Mouse (Mus musculus): ENCODE measurements at regions not wholly inside any gene's neighbourhood (a gene's known extent, or its start where the extent isn't known, plus 50 kb on each side); places are given as distances from the start of the nearest gene placed in this dataset.

DNA sequence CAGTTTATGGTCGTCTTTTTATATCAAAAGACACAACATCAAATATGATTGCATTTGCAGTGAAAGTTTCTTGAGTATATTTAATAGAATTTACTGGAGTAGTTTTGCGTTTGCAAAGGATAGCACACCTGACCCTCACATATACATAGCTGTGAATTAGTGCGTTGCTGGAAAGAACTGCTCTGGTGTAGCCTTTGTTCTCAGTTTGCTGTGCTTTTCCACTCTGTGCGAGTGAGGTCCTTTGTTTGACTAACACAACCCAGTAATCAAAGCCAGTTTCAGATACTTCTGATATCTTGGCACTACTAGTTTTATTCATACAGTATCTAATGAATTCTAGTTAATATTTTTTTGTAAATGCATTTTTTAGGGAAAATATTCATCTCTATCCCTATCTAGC lies 84.7 kb downstream of the Trim52 start:
- in situ Hi-C loops (cut with MboI; ENCODE audit: low pct_unique_long_range_greater_than_20kb in 1 of 2, low sequenced_read_pairs in 2 of 2, unreplicated experiment in 1 of 2) = no loop called here

DNA sequence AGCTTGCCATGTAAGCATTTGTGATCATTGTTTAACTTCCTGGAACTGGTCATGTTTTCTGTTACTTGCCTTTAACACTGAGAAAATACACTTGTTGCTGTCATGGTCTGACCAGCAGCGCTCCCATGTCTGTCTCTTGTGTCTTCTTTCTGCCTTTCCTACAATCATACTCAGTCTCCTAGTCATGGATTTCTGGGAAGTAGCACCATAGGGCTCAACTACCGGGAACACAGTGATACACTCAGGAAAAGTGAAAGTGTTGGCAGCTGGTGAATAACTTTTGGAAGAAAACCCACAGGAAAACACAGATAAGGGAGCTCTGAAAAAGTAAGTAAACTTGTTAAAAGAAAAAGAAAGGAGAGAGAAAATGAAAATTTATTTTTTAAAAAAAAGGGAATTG lies 87.6 kb downstream of the Trim52 start:
- in situ Hi-C loops (cut with MboI; ENCODE audit: low pct_unique_long_range_greater_than_20kb in 1 of 2, low sequenced_read_pairs in 2 of 2, unreplicated experiment in 1 of 2) = no loop called here

DNA sequence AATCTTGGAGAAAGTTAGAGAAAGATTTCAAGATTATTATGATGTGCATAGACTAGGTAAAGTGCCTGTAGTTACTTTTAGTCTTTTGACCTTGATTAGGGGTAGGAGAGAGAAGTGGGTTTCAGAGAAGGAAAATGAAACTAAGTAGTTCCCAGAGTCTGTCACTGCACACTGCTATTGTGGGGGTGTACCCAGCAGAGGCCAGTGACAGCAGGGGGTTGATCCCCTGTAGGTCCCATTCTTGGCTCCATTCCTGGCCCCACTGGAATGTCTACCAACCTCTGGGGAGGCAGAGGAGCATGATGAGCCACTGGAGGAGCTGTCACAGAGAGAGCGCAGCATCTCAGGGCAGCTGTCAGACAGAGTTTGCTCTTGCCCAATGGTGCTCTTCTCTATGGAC lies 88.1 kb downstream of the Trim52 start:
- in situ Hi-C loops (cut with MboI; ENCODE audit: low pct_unique_long_range_greater_than_20kb in 1 of 2, low sequenced_read_pairs in 2 of 2, unreplicated experiment in 1 of 2) = no loop called here

DNA sequence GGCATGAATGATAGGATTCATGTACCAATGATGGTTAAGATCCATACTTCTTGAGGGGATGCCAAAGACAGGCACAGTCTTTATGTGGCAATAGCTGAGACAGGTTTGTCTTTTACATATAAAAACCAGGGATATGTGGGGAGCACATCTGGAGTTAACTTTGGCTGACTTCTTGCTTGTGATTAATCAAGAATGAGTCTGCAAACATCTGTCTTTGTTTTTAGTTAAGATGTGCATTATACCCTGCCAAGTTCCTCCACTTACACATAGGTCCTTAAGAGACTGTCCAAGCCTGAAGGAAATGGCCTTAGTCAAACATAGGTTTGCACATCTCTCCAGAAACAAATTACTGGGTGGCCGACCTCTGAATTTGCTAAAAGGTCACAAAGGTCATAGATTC lies 91.8 kb downstream of the Trim52 start:
- in situ Hi-C loops (cut with MboI; ENCODE audit: low pct_unique_long_range_greater_than_20kb in 1 of 2, low sequenced_read_pairs in 2 of 2, unreplicated experiment in 1 of 2) = no loop called here

DNA sequence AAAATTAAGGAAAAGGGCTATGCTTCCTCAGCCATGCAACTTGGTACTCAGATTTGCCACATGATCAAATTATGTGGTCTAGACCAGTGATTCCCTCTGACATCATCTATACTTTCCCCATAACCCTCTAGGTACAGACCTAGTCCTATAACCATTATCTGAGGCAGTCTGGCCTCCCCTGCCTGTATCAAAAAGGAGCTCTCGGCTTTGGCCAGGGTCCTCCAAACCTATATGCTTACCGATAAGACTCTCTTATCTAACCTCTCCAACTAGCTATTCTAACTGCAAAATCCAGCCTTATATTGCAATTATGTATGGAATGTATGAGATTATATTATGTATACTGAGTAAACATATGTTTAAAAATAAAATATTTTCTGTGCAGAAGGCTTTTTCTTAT lies 93.1 kb downstream of the Trim52 start:
- in situ Hi-C loops (cut with MboI; ENCODE audit: low pct_unique_long_range_greater_than_20kb in 1 of 2, low sequenced_read_pairs in 2 of 2, unreplicated experiment in 1 of 2) = no loop called here

DNA sequence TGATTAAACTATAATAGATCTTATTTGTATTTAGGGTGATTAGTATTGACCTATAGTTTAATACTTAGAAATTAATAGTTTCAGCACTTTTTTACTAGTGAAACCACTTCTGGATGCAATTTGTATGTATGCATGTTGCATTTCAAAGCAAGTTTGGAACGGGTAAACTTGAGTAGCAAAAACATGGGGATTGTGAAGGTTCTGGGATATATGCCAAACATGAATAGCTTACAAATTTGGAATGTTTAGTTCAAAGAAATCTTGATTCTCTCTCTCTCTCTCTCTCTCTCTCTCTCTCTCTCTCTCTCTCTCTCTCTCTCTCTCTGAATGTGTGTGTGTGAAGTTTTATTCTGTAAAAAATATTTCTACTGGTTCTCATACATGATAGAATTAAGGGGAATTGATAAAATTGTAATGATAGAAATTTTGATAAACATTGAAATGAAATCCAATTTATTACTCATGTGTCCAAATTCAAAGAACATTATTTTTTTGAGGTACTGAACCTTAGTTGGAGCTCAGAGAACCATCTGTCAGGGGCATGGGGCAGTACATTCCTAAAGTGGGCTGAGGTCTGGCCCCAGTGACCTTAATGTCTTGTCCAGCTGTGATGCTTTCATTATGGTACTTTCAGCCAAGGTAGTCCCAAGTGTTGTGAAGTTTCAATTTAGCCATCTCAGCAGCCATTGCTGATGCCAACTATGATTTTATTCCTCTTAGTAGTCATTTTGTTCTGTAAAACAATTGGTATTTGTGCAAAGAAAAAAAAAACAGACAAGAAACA lies 93.7 kb downstream of the Trim52 start:
- in situ Hi-C loops (cut with MboI; ENCODE audit: low pct_unique_long_range_greater_than_20kb in 1 of 2, low sequenced_read_pairs in 2 of 2, unreplicated experiment in 1 of 2) = no loop called here

DNA sequence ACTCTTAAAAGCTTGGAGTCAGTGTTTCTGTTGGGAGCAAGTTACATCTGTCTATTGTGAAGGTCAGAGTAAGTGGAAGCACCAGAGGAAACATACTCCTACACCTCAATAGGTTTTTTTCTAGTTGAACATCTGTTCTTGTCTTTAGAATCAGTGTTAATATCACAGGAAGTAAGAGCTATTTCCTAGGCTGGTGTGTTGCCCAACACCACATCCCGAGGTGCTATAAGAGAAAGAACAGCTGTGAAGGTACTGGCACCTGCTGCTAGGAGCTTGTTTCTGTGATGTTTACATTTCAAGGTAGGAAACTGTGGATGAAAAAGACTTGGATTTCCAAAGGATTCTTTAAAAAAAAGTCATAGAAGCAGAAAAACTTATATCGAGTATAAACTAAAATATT lies 105.1 kb downstream of the Trim52 start:
- in situ Hi-C loops (cut with MboI; ENCODE audit: low pct_unique_long_range_greater_than_20kb in 1 of 2, low sequenced_read_pairs in 2 of 2, unreplicated experiment in 1 of 2) = no loop called here

DNA sequence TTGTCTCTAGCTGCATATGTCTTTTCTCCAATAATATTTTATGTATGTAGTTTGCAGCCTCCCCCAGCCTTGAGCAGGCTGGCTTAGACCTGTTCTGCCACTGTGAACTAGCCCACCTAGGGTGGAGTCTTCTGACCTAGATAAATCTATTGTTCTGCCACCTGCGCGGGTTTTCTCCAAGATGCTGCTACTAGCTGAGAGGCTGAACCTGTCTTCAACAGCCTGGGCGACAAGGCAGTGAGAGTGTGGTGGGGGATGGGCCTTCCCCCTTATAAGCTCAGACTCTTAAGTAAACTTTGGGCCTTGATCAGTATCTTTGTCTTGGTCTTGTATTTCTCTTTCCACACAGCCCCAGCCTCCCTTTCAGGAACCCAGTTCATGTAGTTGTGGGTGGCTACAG lies 111.7 kb downstream of the Trim52 start:
- in situ Hi-C loops (cut with MboI; ENCODE audit: low pct_unique_long_range_greater_than_20kb in 1 of 2, low sequenced_read_pairs in 2 of 2, unreplicated experiment in 1 of 2) = no loop called here

DNA sequence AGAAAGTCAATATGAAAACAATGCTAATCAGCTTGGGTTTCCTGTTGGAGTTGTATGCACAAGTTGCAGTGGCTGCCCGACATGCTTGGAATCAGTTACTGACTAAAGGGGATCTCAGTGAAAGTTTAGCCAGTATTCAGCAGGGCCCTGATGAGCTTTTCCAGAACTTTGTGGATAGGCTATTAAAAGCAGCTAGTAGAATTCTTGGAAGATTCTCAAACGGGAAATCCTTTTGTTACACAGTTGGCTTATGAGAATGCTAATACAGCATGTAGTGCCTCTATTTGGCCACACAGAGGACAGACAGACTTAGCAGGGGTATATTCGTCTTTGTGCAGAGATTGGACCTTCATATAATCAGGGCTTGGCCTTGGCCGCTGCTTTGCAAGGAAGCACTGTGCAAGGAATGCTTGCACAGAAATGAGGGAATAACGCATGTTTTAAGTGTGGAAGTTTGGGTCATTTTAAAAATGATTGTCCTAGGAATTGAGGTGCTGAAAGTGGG lies 113.3 kb downstream of the Trim52 start:
- in situ Hi-C loops (cut with MboI; ENCODE audit: low pct_unique_long_range_greater_than_20kb in 1 of 2, low sequenced_read_pairs in 2 of 2, unreplicated experiment in 1 of 2) = no loop called here

DNA sequence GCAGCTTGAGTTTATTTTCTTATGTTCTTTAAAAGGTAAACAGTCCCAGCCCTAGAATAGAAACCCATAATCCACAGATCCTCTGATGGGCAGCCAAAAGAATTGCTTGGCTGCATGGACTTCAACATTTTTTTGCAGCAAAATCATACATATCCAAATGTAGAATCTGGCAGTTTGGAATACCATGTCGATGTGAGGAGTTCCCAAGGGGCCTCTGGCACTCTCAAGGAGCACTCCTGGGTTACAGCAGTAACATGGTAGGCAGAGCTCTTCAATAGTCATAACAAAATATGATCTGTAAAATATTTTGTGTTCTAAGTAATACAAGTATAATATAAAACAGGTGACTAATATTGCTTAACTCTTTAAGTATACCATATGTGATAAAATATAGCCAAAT lies 119.4 kb downstream of the Trim52 start:
- in situ Hi-C loops (cut with MboI; ENCODE audit: low pct_unique_long_range_greater_than_20kb in 1 of 2, low sequenced_read_pairs in 2 of 2, unreplicated experiment in 1 of 2) = no loop called here

DNA sequence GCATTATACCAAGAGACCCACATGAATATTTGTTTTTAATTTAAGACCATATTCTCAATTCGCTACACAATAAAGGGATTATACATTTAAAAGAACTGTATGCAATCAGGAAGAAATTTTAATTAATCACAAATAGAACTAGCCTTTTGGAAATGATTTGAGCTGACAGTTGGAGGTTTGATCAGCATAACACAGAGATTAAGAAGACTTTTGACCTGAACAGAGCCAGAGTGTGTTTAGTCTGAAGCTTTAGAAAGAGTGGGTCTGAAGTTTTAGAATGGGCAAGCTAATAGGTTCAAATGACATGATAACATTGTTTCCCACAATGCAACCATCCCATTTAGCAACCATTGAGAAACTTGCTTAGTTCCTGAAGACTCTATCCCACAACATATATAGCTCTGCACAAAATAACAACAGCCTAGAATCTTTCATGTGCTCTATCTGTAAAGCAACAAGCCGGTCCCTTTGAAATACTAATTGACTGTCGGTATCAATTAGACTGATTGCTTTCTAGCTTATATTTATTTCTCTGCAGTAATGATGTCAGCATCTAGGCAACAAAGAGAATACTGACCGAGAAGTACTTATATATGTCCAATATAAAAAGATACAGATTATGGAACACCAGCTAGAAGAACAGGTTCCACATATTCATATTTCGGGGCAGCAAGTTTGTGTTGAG lies 135.9 kb downstream of the Trim52 start:
- in situ Hi-C loops (cut with MboI; ENCODE audit: low pct_unique_long_range_greater_than_20kb in 1 of 2, low sequenced_read_pairs in 2 of 2, unreplicated experiment in 1 of 2) = no loop called here

DNA sequence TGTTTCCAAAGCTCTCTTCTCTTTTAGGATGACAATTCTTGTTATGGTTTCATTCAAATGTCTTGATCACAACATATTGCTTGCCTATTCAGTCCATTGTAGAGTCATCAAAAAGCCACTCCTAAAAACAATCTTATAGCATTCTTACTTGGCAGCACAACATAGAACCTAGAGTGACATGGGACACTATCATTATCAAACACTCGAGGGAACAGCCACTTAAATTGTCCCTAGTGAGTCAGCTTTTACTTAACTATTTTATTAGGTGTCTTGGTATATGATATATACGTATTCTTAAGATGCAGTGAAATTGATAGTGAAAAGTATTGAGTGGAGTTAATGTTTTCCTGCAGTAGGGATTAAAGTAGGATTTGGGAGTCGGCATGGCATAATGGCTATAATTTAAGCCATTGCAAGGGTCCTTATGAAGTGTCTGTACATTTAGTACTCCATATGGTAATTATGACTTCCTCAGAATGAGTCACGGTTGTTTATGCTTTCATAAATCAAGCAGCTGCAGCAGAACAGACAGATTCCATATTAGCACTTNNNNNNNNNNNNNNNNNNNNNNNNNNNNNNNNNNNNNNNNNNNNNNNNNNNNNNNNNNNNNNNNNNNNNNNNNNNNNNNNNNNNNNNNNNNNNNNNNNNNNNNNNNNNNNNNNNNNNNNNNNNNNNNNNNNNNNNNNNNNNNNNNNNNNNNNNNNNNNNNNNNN lies 153.6 kb downstream of the Trim52 start:
- in situ Hi-C loops (cut with MboI; ENCODE audit: low pct_unique_long_range_greater_than_20kb in 1 of 2, low sequenced_read_pairs in 2 of 2, unreplicated experiment in 1 of 2) = no loop called here

DNA sequence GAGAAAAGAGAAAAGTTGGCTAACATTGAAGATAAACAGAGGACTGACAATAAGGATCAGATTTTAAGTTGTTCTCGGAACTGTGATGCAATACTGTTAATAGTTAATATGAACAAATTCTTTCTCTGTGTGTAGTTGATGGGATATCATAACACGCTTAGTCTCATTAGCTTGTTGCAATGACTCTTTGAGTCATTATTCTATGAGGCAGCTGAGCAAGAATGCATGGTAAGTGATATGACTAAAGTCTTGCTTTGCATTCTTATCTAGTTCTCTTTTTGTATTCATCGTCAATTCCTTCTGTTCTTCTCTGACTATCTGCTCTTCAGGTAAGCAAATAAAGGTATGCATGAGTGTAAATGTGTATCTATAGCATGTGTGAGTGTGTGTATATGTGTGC lies 159.3 kb downstream of the Trim52 start:
- in situ Hi-C loops (cut with MboI; ENCODE audit: low pct_unique_long_range_greater_than_20kb in 1 of 2, low sequenced_read_pairs in 2 of 2, unreplicated experiment in 1 of 2) = no loop called here

DNA sequence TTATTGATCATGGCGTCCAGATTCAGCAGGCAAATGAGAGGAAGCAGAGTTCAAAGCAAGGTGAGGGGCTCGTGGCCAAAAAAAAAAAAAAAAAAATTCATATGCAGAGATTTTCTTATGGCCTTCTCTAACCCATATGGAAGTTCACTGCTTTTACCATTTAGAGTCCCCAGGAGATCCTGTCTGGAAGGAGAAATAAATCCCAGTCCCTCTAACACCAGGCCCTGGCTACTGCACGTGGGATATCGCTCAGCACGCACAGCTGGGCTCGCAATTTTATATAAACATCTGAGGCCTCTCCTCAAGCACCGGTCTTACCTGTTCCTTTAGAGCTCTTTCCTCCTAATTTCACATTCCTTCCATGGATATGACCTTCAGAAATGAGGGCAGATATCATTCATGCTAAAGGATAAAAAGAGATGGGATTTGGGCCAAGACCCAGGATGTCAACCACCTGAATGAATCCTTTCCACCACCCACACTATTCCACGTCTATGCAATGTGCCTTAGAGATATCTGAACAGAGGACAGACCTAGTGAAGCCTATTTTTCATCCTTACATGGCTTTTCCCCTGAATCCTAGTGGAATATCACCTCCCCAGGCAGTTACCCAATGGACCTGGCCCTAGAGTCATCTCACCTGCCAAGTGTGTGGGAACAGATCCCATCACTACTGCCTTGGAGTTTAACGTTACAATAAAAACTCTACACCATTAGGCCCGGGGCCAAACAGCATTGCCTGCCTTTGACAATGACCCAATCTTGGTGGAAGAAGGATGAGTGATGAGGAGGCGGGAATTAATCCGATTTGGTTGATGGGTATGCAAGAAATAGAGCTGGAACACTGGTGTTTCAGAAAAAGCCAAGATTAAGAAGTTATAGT lies 161.9 kb downstream of the Trim52 start:
- in situ Hi-C loops (cut with MboI; ENCODE audit: low pct_unique_long_range_greater_than_20kb in 1 of 2, low sequenced_read_pairs in 2 of 2, unreplicated experiment in 1 of 2) = no loop called here

DNA sequence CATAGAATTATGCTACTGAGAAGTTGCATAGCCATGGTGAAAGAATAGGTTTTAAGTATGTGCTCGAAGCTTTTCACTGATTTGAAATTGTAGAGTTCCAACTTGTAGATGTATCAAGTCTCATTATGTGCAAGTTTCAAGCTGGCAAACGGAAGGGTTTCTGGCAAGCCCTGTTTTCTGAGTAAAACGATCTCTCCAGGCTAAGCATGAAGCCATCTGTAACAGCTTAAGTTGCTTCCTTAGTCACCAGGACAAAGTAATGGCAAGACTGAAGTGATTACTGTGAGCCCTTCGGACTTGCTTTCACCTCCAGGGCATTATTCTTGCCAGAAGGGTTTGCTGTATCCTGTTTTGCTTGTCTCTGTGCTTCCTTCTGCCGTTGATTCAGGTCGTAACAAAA lies 163.7 kb downstream of the Trim52 start:
- in situ Hi-C loops (cut with MboI; ENCODE audit: low pct_unique_long_range_greater_than_20kb in 1 of 2, low sequenced_read_pairs in 2 of 2, unreplicated experiment in 1 of 2) = no loop called here

DNA sequence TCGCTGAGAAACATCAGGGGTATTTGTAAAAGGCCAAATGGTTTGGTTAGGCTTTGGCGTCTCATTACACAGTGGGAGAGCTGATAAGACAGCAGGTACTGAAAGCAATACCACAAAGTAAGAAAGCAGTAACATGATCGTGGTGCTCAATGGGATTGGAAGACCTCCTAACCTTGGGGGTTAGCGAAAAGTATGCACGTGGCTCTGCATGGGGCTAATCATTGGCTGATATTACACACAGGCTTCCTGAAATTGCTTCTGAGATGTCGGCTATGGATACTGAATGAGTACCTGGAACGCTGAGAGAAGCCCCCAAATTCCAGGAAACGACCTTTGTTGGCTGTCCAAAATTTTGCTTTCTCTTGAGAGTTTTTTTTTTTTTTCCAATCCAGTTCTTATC lies 207.6 kb downstream of the Trim52 start:
- in situ Hi-C loops (cut with MboI; ENCODE audit: low pct_unique_long_range_greater_than_20kb in 1 of 2, low sequenced_read_pairs in 2 of 2, unreplicated experiment in 1 of 2) = no loop called here

DNA sequence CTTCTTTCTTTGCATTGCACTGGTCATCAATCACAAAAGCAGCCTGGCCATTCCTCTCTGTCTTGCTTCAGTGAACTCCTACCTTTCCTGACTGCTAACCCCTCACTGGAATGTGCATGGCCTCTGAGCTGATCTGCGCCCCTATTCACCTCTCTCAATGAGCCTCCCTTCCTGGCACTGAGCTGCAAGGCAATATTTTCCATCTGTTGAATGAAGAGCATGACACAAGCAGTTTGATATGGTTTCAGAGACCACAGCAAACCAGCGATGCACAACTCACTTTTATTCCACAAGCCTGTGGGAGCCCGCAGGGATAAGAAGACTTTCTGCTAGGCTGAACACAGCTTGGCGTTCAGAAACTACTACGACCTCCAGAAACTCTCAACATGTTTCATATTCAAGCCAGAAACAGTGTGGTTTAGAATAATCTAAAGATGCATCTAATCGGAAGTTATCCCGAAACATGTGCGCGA lies 208.1 kb downstream of the Trim52 start:
- in situ Hi-C loops (cut with MboI; ENCODE audit: low pct_unique_long_range_greater_than_20kb in 1 of 2, low sequenced_read_pairs in 2 of 2, unreplicated experiment in 1 of 2) = no loop called here

DNA sequence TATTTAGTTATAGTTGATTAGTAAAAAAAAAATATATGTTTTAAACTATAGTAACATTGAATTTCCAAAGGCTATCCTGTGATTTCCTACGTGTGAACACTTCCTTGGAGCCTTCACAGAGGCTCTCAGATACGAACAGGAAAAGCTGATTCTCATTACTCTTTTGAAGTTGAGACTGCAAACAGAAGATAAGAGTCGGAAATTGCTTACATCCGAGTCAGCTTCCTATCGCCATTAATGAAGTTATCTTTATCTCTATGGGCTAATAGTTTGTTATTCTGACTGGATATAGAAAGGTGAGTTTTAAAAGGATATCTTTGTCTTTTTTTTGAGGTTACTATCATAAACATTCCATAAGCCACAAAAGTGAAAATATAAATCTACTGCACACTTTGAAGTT lies 212.8 kb downstream of the Trim52 start:
- in situ Hi-C loops (cut with MboI; ENCODE audit: low pct_unique_long_range_greater_than_20kb in 1 of 2, low sequenced_read_pairs in 2 of 2, unreplicated experiment in 1 of 2) = no loop called here
